Mouse (Mus musculus): ENCODE data around the gene Man1c1.

- TF ChIP-seq POLR2A (IDR thresholded peaks at IDR 0.05; ENCODE audit: borderline replicate concordance, extremely low read depth, insufficient read depth, insufficient read length, poor library complexity, severe bottlenecking): no peak
- peak; percentile 29; the same call in 1 of the 2 replicates for TF ChIP-seq CTCF (IDR thresholded peaks at IDR 0.05; ENCODE audit: borderline replicate concordance, extremely low read depth, insufficient read depth, insufficient read length)
These were observed 134.9 kb downstream of the Man1c1 start for GRCm38 (mm10) chr4:134569205-134569604.

Measured in brain, embryonic 14.5 days (tissue).